Mouse (Mus musculus) myocyte (in vitro differentiated cells): Measurements from ENCODE around the gene Kif27.

Source experiments
- CEBPB ChIP-seq: IDR thresholded peaks from 2 replicates; pipeline ENCODE4 v1.6.1; 2011; ENCODE audit warnings: mild to moderate bottlenecking, moderate library complexity; ENCODE audit not compliant: poor library complexity, insufficient read depth, severe bottlenecking
- E2F4 ChIP-seq: IDR thresholded peaks from one replicate; pipeline ENCODE4 v1.6.1; 2011; ENCODE audit warnings: mild to moderate bottlenecking, control low read depth, moderate library complexity; ENCODE audit not compliant: insufficient read depth
- MAX ChIP-seq: IDR thresholded peaks from one replicate; pipeline ENCODE4 v1.6.1; 2011; ENCODE audit warnings: low read depth, mild to moderate bottlenecking, control low read depth
- MYOD1 ChIP-seq, 3 experiments: IDR thresholded peaks; one replicate each; pipeline ENCODE4 v1.6.1; 2011; ENCODE audit warnings: control low read depth in 2 of 3, low read depth in 2 of 3, mild to moderate bottlenecking in 2 of 3, moderate library complexity in 1 of 3; ENCODE audit not compliant: insufficient read length in 2 of 3, control insufficient read depth in 1 of 3
- MYOG ChIP-seq, 3 experiments: IDR thresholded peaks; one replicate each; pipeline ENCODE4 v1.6.1; 2011; ENCODE audit warnings: control low read depth in 2 of 3, low read depth in 2 of 3, mild to moderate bottlenecking in 2 of 3; ENCODE audit not compliant: insufficient read length in 2 of 3, control insufficient read depth in 1 of 3, insufficient read depth in 1 of 3
- POLR2A ChIP-seq: IDR thresholded peaks from one replicate; pipeline ENCODE4 v1.6.1; 2011; ENCODE audit warnings: low read depth, mild to moderate bottlenecking, control low read depth, moderate library complexity; ENCODE audit not compliant: insufficient read length
- POLR2AphosphoS2 ChIP-seq: IDR thresholded peaks from one replicate; pipeline ENCODE4 v1.6.1; 2011; ENCODE audit warnings: low read depth, control low read depth; ENCODE audit not compliant: insufficient read length
- SRF ChIP-seq: IDR thresholded peaks from one replicate; pipeline ENCODE4 v1.6.1; 2011; ENCODE audit warnings: low read depth; ENCODE audit not compliant: control insufficient read depth, insufficient read length
- TCF12 ChIP-seq: IDR thresholded peaks from one replicate; pipeline ENCODE4 v1.6.1; 2011; ENCODE audit warnings: mild to moderate bottlenecking, control low read depth; ENCODE audit not compliant: poor library complexity, insufficient read depth, severe bottlenecking
- TCF3 ChIP-seq: IDR thresholded peaks from one replicate; pipeline ENCODE4 v1.6.1; 2011; ENCODE audit warnings: low read depth, control low read depth; ENCODE audit not compliant: insufficient read length

GRCm38 (mm10) chr13:58280528-58280927 lies 78.4 kb downstream of the Kif27 start:
- TF ChIP-seq MAX: no peak
- TF ChIP-seq MYOG (IDR thresholded peaks at IDR 0.05; ENCODE audit: control insufficient read depth in 1 of 3, insufficient read depth in 1 of 3, insufficient read length in 2 of 3, low read depth in 2 of 3): no peak
- no peak for TF ChIP-seq POLR2AphosphoS2
- no peak for TF ChIP-seq POLR2A
- no peak for TF ChIP-seq SRF
- TF ChIP-seq E2F4: no peak
- TF ChIP-seq TCF12: no peak
- no peak for TF ChIP-seq CEBPB
- TF ChIP-seq MYOD1 (IDR thresholded peaks at IDR 0.05; ENCODE audit: control insufficient read depth in 1 of 3, insufficient read length in 2 of 3, low read depth in 2 of 3): no peak
- TF ChIP-seq TCF3: no peak
